Mouse (Mus musculus) G1E (cell line): ENCODE results near the gene Flvcr2. TPM values are rescaled to one million over a fixed set of nuclear protein-coding genes. Genes with fewer than 3 reads are reported as not detected.

ENCODE experiments used
- ATAC-seq: 2 replicates; pipeline ENCODE4 v1.8.0; 2016; ENCODE audit warnings: mild to moderate bottlenecking; ENCODE audit not compliant: insufficient number of reproducible peaks, poor library complexity, low FRiP score, severe bottlenecking; ENCODE audit errors: extremely low read depth
- DNase-seq: peaks from one replicate; pipeline ENCODE4 v3.0.0; 2012; ENCODE audit warnings: low spot score
- H3K27me3 ChIP-seq: 2 replicates; pipeline ENCODE4 v1.6.1; 2012; ENCODE audit warnings: mild to moderate bottlenecking, low read length, inconsistent platforms; ENCODE audit not compliant: insufficient read depth
- H3K36me3 ChIP-seq: replicated peaks from 2 replicates; pipeline ENCODE3; 2012; ENCODE audit warnings: mild to moderate bottlenecking, inconsistent platforms
- H3K4me1 ChIP-seq: 2 replicates; pipeline ENCODE4 v1.6.1; 2012; ENCODE audit warnings: low read depth, low read length, inconsistent platforms, mixed read lengths; ENCODE audit not compliant: insufficient read depth
- H3K4me3 ChIP-seq: 2 replicates; pipeline ENCODE4 v1.5.1; 2012; ENCODE audit warnings: low read depth, mild to moderate bottlenecking, inconsistent platforms, low read length, moderate library complexity, mixed read lengths
- H3K9me3 ChIP-seq: replicated peaks from 2 replicates; pipeline ENCODE4 v1.6.1; 2012; ENCODE audit warnings: inconsistent platforms
- CTCF ChIP-seq: IDR thresholded peaks from 2 replicates; pipeline ENCODE4 v1.5.1; 2012; ENCODE audit warnings: low read depth, low read length, inconsistent platforms, mixed read lengths
- GATA1 ChIP-seq: IDR thresholded peaks from 2 replicates; pipeline ENCODE4 v1.6.1; 2012; ENCODE audit warnings: borderline replicate concordance, low read length, inconsistent platforms, mixed read lengths
- GATA2 ChIP-seq: IDR thresholded peaks from 2 replicates; pipeline ENCODE4 v1.6.1; 2012; ENCODE audit warnings: low read depth, low read length, inconsistent platforms, borderline replicate concordance
- POLR2AphosphoS5 ChIP-seq: IDR thresholded peaks from 2 replicates; pipeline ENCODE4 v1.6.1; 2012; ENCODE audit warnings: low read depth, low read length, inconsistent platforms; ENCODE audit not compliant: insufficient replicate concordance
- TAL1 ChIP-seq: conservative IDR thresholded peaks from 2 replicates; pipeline ENCODE4 v1.6.1; 2012; ENCODE audit warnings: low read depth, low read length, inconsistent platforms, mixed read lengths
- polyA plus RNA-seq: library from polyadenylated mRNA; stranded (reverse); fragments of >175 nt; gene quantifications from 2 replicates; pipeline ENCODE4 v1.2.3, GENCODE M21; 2012
- total RNA-seq, 2 experiments: library from RNA; stranded (forward) in 1 of 2; stranded (reverse) in 1 of 2; fragments of 200-1000 nt in 1 of 2; fragments of >200 nt in 1 of 2; fragmentation: Nextera tagmentation in 1 of 2; gene quantifications; 2 replicates each; pipeline ENCODE4 v1.2.3; 2014 to 2017

The Flvcr2 gene
- total and polyA plus RNA-seq, 3 experiments = 0.16 TPM; not detected in 2

- Histone ChIP-seq H3K9me3 (no peaks in the 10 kb centered on the region), H3K4me3 (no peak overlapping the region), H3K36me3 (peaks cover 82% of the 10 kb centered on the region), H3K27me3 (no peaks in the 10 kb centered on the region), H3K4me1 (no peaks in the 10 kb centered on the region; the same call in 1 of the 2 replicates)
- no peak for TF ChIP-seq TAL1
- TF ChIP-seq GATA2 = no peak
- no peak for TF ChIP-seq CTCF
- no peak for TF ChIP-seq POLR2AphosphoS5
- no peak for TF ChIP-seq GATA1
- no peak for DNase-seq
- no peak for ATAC-seq
Measured at GRCm38 (mm10) chr12:85857300-85857699, 111.0 kb downstream of the Flvcr2 start.

GRCm38 (mm10) chr12:85859111-85859510 lies 112.8 kb downstream of the Flvcr2 start:
- Histone ChIP-seq H3K4me3 (no peak overlapping the region), H3K36me3 (peaks cover 83% of the 10 kb centered on the region), H3K9me3 (no peaks in the 10 kb centered on the region), H3K4me1 (no peaks in the 10 kb centered on the region; the same call in 1 of the 2 replicates), H3K27me3 (no peaks in the 10 kb centered on the region)
- TF ChIP-seq GATA2 = no peak
- no peak for TF ChIP-seq CTCF
- TF ChIP-seq GATA1 = no peak
- TF ChIP-seq TAL1 = no peak
- no peak for TF ChIP-seq POLR2AphosphoS5
- ATAC-seq = no peak
- no peak for DNase-seq

GRCm38 (mm10) chr12:85859511-85860189 lies 113.3 kb downstream of the Flvcr2 start:
- Histone ChIP-seq H3K27me3 (no peaks in the 10 kb centered on the region), H3K4me3 (no peak overlapping the region), H3K36me3 (peaks cover 83% of the 10 kb centered on the region), H3K4me1 (no peaks in the 10 kb centered on the region; the same call in 1 of the 2 replicates), H3K9me3 (no peaks in the 10 kb centered on the region)
- ATAC-seq = no peak
- no peak for DNase-seq
- TF ChIP-seq TAL1 = no peak
- no peak for TF ChIP-seq GATA1
- TF ChIP-seq POLR2AphosphoS5 = no peak
- no peak for TF ChIP-seq GATA2
- TF ChIP-seq CTCF = no peak

GRCm38 (mm10) chr12:85862514-85862913 lies 116.2 kb downstream of the Flvcr2 start:
- peaks cover 77% of the 10 kb centered on the region for H3K36me3 ChIP-seq
- H3K4me3 ChIP-seq = no peak overlapping the region
- TF ChIP-seq GATA1 (no peak), GATA2 (no peak), TAL1 (no peak), POLR2AphosphoS5 (no peak), CTCF (no peak)
- H3K9me3 ChIP-seq = no peaks in the 10 kb centered on the region
- ATAC-seq (no peak), DNase-seq (no peak)
- no peaks in the 10 kb centered on the region for H3K27me3 ChIP-seq
- no peaks in the 10 kb centered on the region for H3K4me1 ChIP-seq

Other genes with a start within 250 kb of the Flvcr2 start
- not detected in 2 replicates for gene Jdp2, start 147.5 kb upstream of the Flvcr2 start, total RNA-seq (2014; fragmentation: Nextera tagmentation)
- gene Jdp2, start 147.5 kb upstream of the Flvcr2 start, total RNA-seq (2017) = not detected in 2 replicates
- not detected in 2 replicates for gene Jdp2, start 147.5 kb upstream of the Flvcr2 start, polyA plus RNA-seq
- not detected in 2 replicates for gene Batf, start 59.9 kb upstream of the Flvcr2 start, total RNA-seq (2014; fragmentation: Nextera tagmentation)
- 0.41 TPM in 1 of 2 replicates, not detected in the other for gene Batf, start 59.9 kb upstream of the Flvcr2 start, total RNA-seq (2017)
- gene Batf, start 59.9 kb upstream of the Flvcr2 start, polyA plus RNA-seq = not detected in 2 replicates
- gene Erg28, start 78.0 kb downstream of the Flvcr2 start, total RNA-seq (2014; fragmentation: Nextera tagmentation) = 108 and 125 TPM in 2 replicates
- gene Erg28, start 78.0 kb downstream of the Flvcr2 start, total RNA-seq (2017) = 203 and 220 TPM in 2 replicates
- gene Erg28, start 78.0 kb downstream of the Flvcr2 start, polyA plus RNA-seq = 5.6 and 8.0 TPM in 2 replicates
- gene Ttll5, start 78.1 kb downstream of the Flvcr2 start, total RNA-seq (2014; fragmentation: Nextera tagmentation) = 55.7 and 59.1 TPM in 2 replicates
- gene Ttll5, start 78.1 kb downstream of the Flvcr2 start, total RNA-seq (2017) = 39.7 and 40.6 TPM in 2 replicates
- 11.1 and 17.9 TPM in 2 replicates for gene Ttll5, start 78.1 kb downstream of the Flvcr2 start, polyA plus RNA-seq